In the genomic region with DNA sequence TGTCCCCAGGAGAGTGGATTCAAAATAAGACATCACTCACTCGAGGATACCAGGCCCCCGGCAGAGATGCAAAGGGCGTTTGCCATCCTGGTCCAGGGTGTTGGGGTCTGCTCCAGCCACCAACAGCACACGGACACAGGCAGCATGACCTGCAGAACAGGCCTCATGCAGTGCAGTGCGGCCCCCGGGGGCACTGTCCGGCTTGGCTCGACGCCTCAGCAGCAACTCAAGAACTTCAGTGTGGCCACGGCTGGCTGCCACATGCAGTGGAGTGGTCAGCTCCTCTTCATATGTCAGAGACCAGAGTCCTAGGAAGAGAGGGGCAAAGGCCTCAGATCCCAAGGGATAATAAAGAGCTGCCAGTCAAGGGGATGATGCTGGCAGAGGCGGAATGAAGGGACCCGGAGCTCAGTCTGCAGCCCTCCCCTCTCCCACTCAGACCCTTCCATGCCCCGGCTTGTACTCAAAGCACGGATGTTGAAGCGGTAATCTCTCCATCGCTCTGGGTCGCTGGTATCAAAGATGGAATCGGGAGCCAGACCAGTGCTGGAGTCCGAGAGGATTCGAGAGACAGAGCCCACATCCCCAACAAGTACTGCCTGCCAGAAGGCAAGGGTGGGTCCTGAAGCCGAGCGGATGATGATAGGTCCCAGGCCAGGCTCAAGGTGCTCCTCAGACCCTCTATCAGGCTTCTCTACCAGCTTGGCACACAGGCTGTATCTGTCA, we compare ENCODE assay signal across 22 mouse cellular contexts. TPM values are rescaled to one million over a fixed set of nuclear protein-coding genes. Genes with fewer than 3 reads are reported as not detected.
A peak's percentile ranks its signal among the peaks of the same experiment; 100 is the strongest.
DNase-seq lines count a peak whose midpoint lies in the region; ATAC-seq lines count a peak whose summit lies in the region.
"Had no signal": no experiment of that assay in that cellular context is flagged by ENCODE, and none has a peak within 500 bp of the region (broad histone marks: within the 10 kb centered on the region; RNA-seq: fewer than 3 reads in every experiment).

No protein-coding gene starts in this region.

- peak overlapping the region; percentile 80 for H3K27ac ChIP-seq in heart, embryonic 10.5 days
- H3K27ac ChIP-seq in kidney, embryonic 16.5 days (ENCODE audit: low read length), result no peak overlapping the region
- peak overlapping the region; percentile 90 for H3K27ac ChIP-seq in heart, embryonic 15.5 days
- H3K27ac ChIP-seq in limb, embryonic 13.5 days, result no peak overlapping the region
- H3K27ac ChIP-seq: embryonic facial prominence, embryonic 13.5 days; hindbrain, embryonic 12.5 days; midbrain, embryonic 13.5 days; neural tube, embryonic 12.5 days had no signal

- no peaks in the 10 kb centered on the region for H3K36me3 ChIP-seq in heart, embryonic 10.5 days
- H3K36me3 ChIP-seq in kidney, embryonic 16.5 days (ENCODE audit: insufficient read depth, low read length), result no peaks in the 10 kb centered on the region
- no peaks in the 10 kb centered on the region for H3K36me3 ChIP-seq in heart, embryonic 15.5 days
- no peaks in the 10 kb centered on the region for H3K36me3 ChIP-seq in limb, embryonic 13.5 days
- H3K36me3 ChIP-seq: embryonic facial prominence, embryonic 13.5 days; hindbrain, embryonic 12.5 days; midbrain, embryonic 13.5 days; neural tube, embryonic 12.5 days had no signal

- peaks cover 34% of the 10 kb centered on the region for H3K27me3 ChIP-seq in heart, embryonic 10.5 days (ENCODE audit: insufficient read depth, poor library complexity, severe bottlenecking)
- H3K27me3 ChIP-seq in kidney, embryonic 16.5 days (ENCODE audit: insufficient read depth, low read length), result peaks cover 5% of the 10 kb centered on the region; the same call in 1 of the 2 replicates
- peaks cover 10% of the 10 kb centered on the region; the same call in 1 of the 2 replicates for H3K27me3 ChIP-seq in heart, embryonic 15.5 days
- H3K27me3 ChIP-seq in limb, embryonic 13.5 days, result peaks cover 21% of the 10 kb centered on the region; the same call in 1 of the 2 replicates

- no peak for ATAC-seq in kidney, embryonic 16.5 days (ENCODE audit: low FRiP score, low TSS enrichment)
- no peak; the same call in 1 of the 2 replicates for ATAC-seq in heart, embryonic 15.5 days (replicated peaks; ENCODE audit: insufficient number of reproducible peaks, insufficient read depth, low FRiP score, low read depth)
- no peak for ATAC-seq in limb, embryonic 13.5 days (ENCODE audit: low FRiP score, low read depth)
- ATAC-seq: forebrain, embryonic 16.5 days; inflammation-experienced regulatory T-cells, adult 6 months; midbrain, embryonic 13.5 days had no signal

- H3K9ac ChIP-seq in kidney, embryonic 16.5 days (replicated peaks; ENCODE audit: low read length), result no peak overlapping the region
- peak overlapping the region; percentile 44 for H3K9ac ChIP-seq in heart, embryonic 15.5 days
- H3K9ac ChIP-seq in limb, embryonic 13.5 days, result peak overlapping the region; percentile 31; the same call in 1 of the 2 replicates
- H3K9ac ChIP-seq: hindbrain, embryonic 12.5 days; midbrain, embryonic 13.5 days had no signal

- no peak for DNase-seq in heart, embryonic 10.5 days (ENCODE audit: low spot score)
- no peak for DNase-seq in heart, adult 9 months (ENCODE audit: low spot score in 2 of 2)
- no peak for DNase-seq in kidney, adult 9 months
- no peak for DNase-seq in adrenal gland, adult 8-10 months
- DNase-seq: adrenal gland, adult 2 months; cerebellum, postnatal 10 days; kidney, adult 2 months; liver; right cerebral cortex, adult 18-20 months; thymus, postnatal 25 days had no signal

- 75% methylated on average over 22 of the region's 22 CpGs for WGBS in heart, embryonic 10.5 days
- WGBS in kidney, embryonic 16.5 days, result 72% methylated on average over 22 of the region's 22 CpGs
- WGBS in heart, embryonic 15.5 days, result 74% methylated on average over 22 of the region's 22 CpGs
- 75% methylated on average over 22 of the region's 22 CpGs for WGBS in limb, embryonic 13.5 days

- no peaks in the 10 kb centered on the region for H3K9me3 ChIP-seq in heart, embryonic 10.5 days
- H3K9me3 ChIP-seq in kidney, embryonic 16.5 days (ENCODE audit: low read length), result no peaks in the 10 kb centered on the region
- no peaks in the 10 kb centered on the region for H3K9me3 ChIP-seq in heart, embryonic 15.5 days (replicated peaks)
- no peaks in the 10 kb centered on the region for H3K9me3 ChIP-seq in limb, embryonic 13.5 days
- H3K9me3 ChIP-seq: embryonic facial prominence, embryonic 13.5 days; hindbrain, embryonic 12.5 days; midbrain, embryonic 13.5 days; neural tube, embryonic 12.5 days had no signal

- H3K4me1 ChIP-seq in heart, embryonic 10.5 days, result peaks cover 27% of the 10 kb centered on the region
- H3K4me1 ChIP-seq in kidney, embryonic 16.5 days (ENCODE audit: insufficient read depth, low read length), result peaks cover 17% of the 10 kb centered on the region
- peaks cover 24% of the 10 kb centered on the region for H3K4me1 ChIP-seq in heart, embryonic 15.5 days (replicated peaks)
- H3K4me1 ChIP-seq in limb, embryonic 13.5 days, result peaks cover 28% of the 10 kb centered on the region
- H3K4me1 ChIP-seq: midbrain, embryonic 13.5 days had no signal

- peak overlapping the region; percentile 51; the same call in 1 of the 2 replicates for H3K4me2 ChIP-seq in kidney, embryonic 16.5 days (replicated peaks; ENCODE audit: low read depth, low read length)
- peak overlapping the region; percentile 76 for H3K4me2 ChIP-seq in heart, embryonic 15.5 days
- peak overlapping the region; percentile 55; the same call in 1 of the 2 replicates for H3K4me2 ChIP-seq in limb, embryonic 13.5 days (replicated peaks)
- H3K4me2 ChIP-seq: midbrain, embryonic 13.5 days had no signal

- peak overlapping the region; percentile 54; the same call in 1 of the 2 replicates for H3K4me3 ChIP-seq in heart, embryonic 10.5 days
- no peak overlapping the region for H3K4me3 ChIP-seq in kidney, embryonic 16.5 days (ENCODE audit: low read length)
- H3K4me3 ChIP-seq in heart, embryonic 15.5 days, result peak overlapping the region; percentile 44
- H3K4me3 ChIP-seq in limb, embryonic 13.5 days, result no peak overlapping the region
- H3K4me3 ChIP-seq: hindbrain, embryonic 12.5 days; midbrain, embryonic 13.5 days; neural tube, embryonic 12.5 days had no signal

RNA-seq across cellular contexts. Expression of gene Asb10, which starts 1.0 kb away (rescaled TPM):
- 1.6 and 3.3 TPM in 2 replicates for polyA plus RNA-seq in heart, embryonic 10.5 days (2016; fragmentation: Nextera tagmentation; extraction: Ambion mirVana)
- polyA plus RNA-seq in kidney, embryonic 16.5 days (2015; fragmentation: Nextera tagmentation; extraction: Ambion mirVana), result 0.42 and 0.71 TPM in 2 replicates
- 7.0 and 7.4 TPM in 2 replicates for polyA plus RNA-seq in heart, embryonic 15.5 days (2015; fragmentation: Nextera tagmentation; extraction: Ambion mirVana)
- 1.6 and 2.2 TPM in 2 replicates for polyA plus RNA-seq in limb, embryonic 13.5 days (2015; fragmentation: Nextera tagmentation; extraction: Ambion mirVana)
- total RNA-seq in adrenal gland, adult 8-10 months (2022), result under 1 TPM; 0.37 to 0.75 (median 0.59) TPM
- total RNA-seq: adrenal gland, adult 2 months; megakaryocyte, adult 5-6 weeks had no signal
- polyA plus RNA-seq: inflammation-experienced regulatory T-cells, adult 6 months had no signal

RNA-seq across cellular contexts. Expression of gene Gbx1, which starts 12.7 kb away (rescaled TPM):
- 0.06 TPM in 1 of 2 replicates, not detected in the other for polyA plus RNA-seq in heart, embryonic 10.5 days (2016; fragmentation: Nextera tagmentation; extraction: Ambion mirVana)
- polyA plus RNA-seq in kidney, embryonic 16.5 days (2015; fragmentation: Nextera tagmentation; extraction: Ambion mirVana), result 0.08 TPM in 1 of 2 replicates, not detected in the other
- not detected in 2 replicates for polyA plus RNA-seq in heart, embryonic 15.5 days (2015; fragmentation: Nextera tagmentation; extraction: Ambion mirVana)
- not detected in 2 replicates for polyA plus RNA-seq in limb, embryonic 13.5 days (2015; fragmentation: Nextera tagmentation; extraction: Ambion mirVana)
- total RNA-seq in adrenal gland, adult 8-10 months (2022), result not detected
- total RNA-seq: adrenal gland, adult 2 months; layer of hippocampus, postnatal 14 days; megakaryocyte, adult 5-6 weeks had no signal
- polyA plus RNA-seq: adrenal gland, adult 2 months; liver, embryonic 16.5 days had no signal

RNA-seq across cellular contexts. Expression of gene 4931409K22Rik, which starts 16.9 kb away (rescaled TPM):
- polyA plus RNA-seq in heart, embryonic 10.5 days (2016; fragmentation: Nextera tagmentation; extraction: Ambion mirVana), result 0.06 and 0.09 TPM in 2 replicates
- polyA plus RNA-seq in kidney, embryonic 16.5 days (2015; fragmentation: Nextera tagmentation; extraction: Ambion mirVana), result 0.16 and 0.41 TPM in 2 replicates
- polyA plus RNA-seq in heart, embryonic 15.5 days (2015; fragmentation: Nextera tagmentation; extraction: Ambion mirVana), result 0.09 TPM in 1 of 2 replicates, not detected in the other
- polyA plus RNA-seq in limb, embryonic 13.5 days (2015; fragmentation: Nextera tagmentation; extraction: Ambion mirVana), result 0.17 and 0.49 TPM in 2 replicates
- not detected for total RNA-seq in adrenal gland, adult 8-10 months (2022)
- total RNA-seq: adrenal gland, adult 2 months; layer of hippocampus, postnatal 14 days; megakaryocyte, adult 5-6 weeks had no signal
- polyA plus RNA-seq: adrenal gland, adult 2 months; hindbrain, embryonic 12.5 days; inflammation-experienced regulatory T-cells, adult 6 months; liver, embryonic 16.5 days had no signal

RNA-seq across cellular contexts. Expression of gene Abcf2, which starts 37.5 kb away (rescaled TPM):
- 107 and 126 TPM in 2 replicates for polyA plus RNA-seq in heart, embryonic 10.5 days (2016; fragmentation: Nextera tagmentation; extraction: Ambion mirVana)
- polyA plus RNA-seq in kidney, embryonic 16.5 days (2015; fragmentation: Nextera tagmentation; extraction: Ambion mirVana), result 118 TPM in 2 replicates
- polyA plus RNA-seq in heart, embryonic 15.5 days (2015; fragmentation: Nextera tagmentation; extraction: Ambion mirVana), result 55.7 and 71.7 TPM in 2 replicates
- polyA plus RNA-seq in limb, embryonic 13.5 days (2015; fragmentation: Nextera tagmentation; extraction: Ambion mirVana), result 120 and 128 TPM in 2 replicates
- 10 to 100 TPM; 59.5 to 89.6 (median 75.2) TPM for total RNA-seq in adrenal gland, adult 8-10 months (2022)

RNA-seq across cellular contexts. Expression of gene Chpf2, which starts 46.8 kb away (rescaled TPM):
- polyA plus RNA-seq in heart, embryonic 10.5 days (2016; fragmentation: Nextera tagmentation; extraction: Ambion mirVana), result 19.1 and 22.8 TPM in 2 replicates
- polyA plus RNA-seq in kidney, embryonic 16.5 days (2015; fragmentation: Nextera tagmentation; extraction: Ambion mirVana), result 27.1 and 28.3 TPM in 2 replicates
- 13.1 and 18.5 TPM in 2 replicates for polyA plus RNA-seq in heart, embryonic 15.5 days (2015; fragmentation: Nextera tagmentation; extraction: Ambion mirVana)
- polyA plus RNA-seq in limb, embryonic 13.5 days (2015; fragmentation: Nextera tagmentation; extraction: Ambion mirVana), result 31.6 and 33.3 TPM in 2 replicates
- total RNA-seq in adrenal gland, adult 8-10 months (2022), result 10 to 100 TPM; 38.1 to 70.3 (median 57.1) TPM

Comparison
In these comparisons a context has a peak if more than half of its experiments do, and no peak if none do; other contexts are left out.
1. H3K27ac ChIP-seq: peak in heart, embryonic 10.5 days (single experiment) and heart, embryonic 15.5 days (single experiment); none in kidney, embryonic 16.5 days (single experiment) and limb, embryonic 13.5 days (single experiment).
2. H3K4me3 ChIP-seq: peak in heart, embryonic 10.5 days (single experiment) and heart, embryonic 15.5 days (single experiment); none in kidney, embryonic 16.5 days (single experiment) and limb, embryonic 13.5 days (single experiment).
3. Peak in every context shown above with its lines, with median percentiles within 50 percentile points of each other: H3K4me2 ChIP-seq.